Mouse (Mus musculus) G1E (cell line): ENCODE data around the gene Lrig2.

Experiments used
- CTCF ChIP-seq: IDR thresholded peaks from 2 replicates; pipeline ENCODE4 v1.5.1; 2012; ENCODE audit warnings: low read depth, low read length, inconsistent platforms, mixed read lengths
- GATA1 ChIP-seq: IDR thresholded peaks from 2 replicates; pipeline ENCODE4 v1.6.1; 2012; ENCODE audit warnings: borderline replicate concordance, low read length, inconsistent platforms, mixed read lengths
- GATA2 ChIP-seq: IDR thresholded peaks from 2 replicates; pipeline ENCODE4 v1.6.1; 2012; ENCODE audit warnings: low read depth, low read length, inconsistent platforms, borderline replicate concordance
- POLR2AphosphoS5 ChIP-seq: IDR thresholded peaks from 2 replicates; pipeline ENCODE4 v1.6.1; 2012; ENCODE audit warnings: low read depth, low read length, inconsistent platforms; ENCODE audit not compliant: insufficient replicate concordance
- TAL1 ChIP-seq: conservative IDR thresholded peaks from 2 replicates; pipeline ENCODE4 v1.6.1; 2012; ENCODE audit warnings: low read depth, low read length, inconsistent platforms, mixed read lengths

DNA sequence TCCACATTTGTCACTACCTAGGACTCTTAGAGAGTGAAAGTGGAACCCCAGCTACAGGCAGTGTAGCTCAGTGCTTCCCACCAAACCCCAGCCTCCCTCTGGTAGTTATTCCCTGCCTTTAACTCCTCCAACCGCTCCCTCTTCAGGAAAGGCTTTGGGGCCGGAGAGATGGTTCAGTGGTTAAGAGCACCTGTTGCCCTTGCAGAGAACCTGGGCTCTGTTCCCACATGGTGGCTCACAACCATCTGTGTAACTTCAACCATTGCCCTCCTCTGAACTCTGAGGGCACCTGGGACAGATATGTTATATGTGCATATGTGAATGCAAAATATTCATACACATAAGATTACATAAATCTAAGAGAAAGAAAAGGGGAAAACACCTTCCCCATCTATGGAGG lies 122.3 kb downstream of the Lrig2 start:
- no peak for TF ChIP-seq GATA1
- TF ChIP-seq CTCF, result no peak
- TF ChIP-seq TAL1, result no peak
- no peak for TF ChIP-seq GATA2
- TF ChIP-seq POLR2AphosphoS5, result no peak
